Mouse (Mus musculus): ENCODE measurements at regions not wholly inside any gene's neighbourhood (a gene's known extent, or its start where the extent isn't known, plus 50 kb on each side); places are given as distances from the start of the nearest gene placed in this dataset.
A peak's percentile ranks its signal among the peaks of the same experiment; 100 is the strongest.

GRCm38 (mm10) chr4:95360336-95360967 is 196.9 kb upstream of the Fggy start:
- 47% methylated on average over 3 of the region's 3 CpGs for WGBS
- H3K27ac ChIP-seq, result no peak overlapping the region
- no peak for ATAC-seq

GRCm38 (mm10) chr4:95364376-95365082 is 192.8 kb upstream of the Fggy start:
- Histone ChIP-seq H3K9me3 (no peaks in the 10 kb centered on the region), H3K4me3 (replicated peaks) (no peak overlapping the region), H3K4me1 (replicated peaks) (no peaks in the 10 kb centered on the region), H3K27me3 (replicated peaks) (no peaks in the 10 kb centered on the region), H3K27ac (no peak overlapping the region), H3K9ac (no peak overlapping the region), H3K36me3 (no peaks in the 10 kb centered on the region), H3K4me2 (replicated peaks) (no peak overlapping the region)
- WGBS, result 93% methylated on average over 4 of the region's 4 CpGs
- ATAC-seq, result no peak

More at GRCm38 (mm10) chr4:95360336-95360967, 196.9 kb upstream of the Fggy start:
- H3K9ac ChIP-seq, result no peak overlapping the region
- no peaks in the 10 kb centered on the region for H3K9me3 ChIP-seq
- no peaks in the 10 kb centered on the region for H3K4me1 ChIP-seq (replicated peaks)
- H3K4me2 ChIP-seq (replicated peaks), result no peak overlapping the region
- H3K4me3 ChIP-seq (replicated peaks), result no peak overlapping the region
- no peaks in the 10 kb centered on the region for H3K27me3 ChIP-seq (replicated peaks)
- H3K36me3 ChIP-seq, result no peaks in the 10 kb centered on the region

- ATAC-seq, result no peak
- no peaks in the 10 kb centered on the region for H3K27me3 ChIP-seq (replicated peaks)
- H3K4me3 ChIP-seq (replicated peaks), result no peak overlapping the region
- H3K4me1 ChIP-seq (replicated peaks), result 0 out of 2 replicates have a peak, but pooled peaks cover 4% of the 10 kb centered on the region
- no peak overlapping the region for H3K4me2 ChIP-seq (replicated peaks)
- WGBS, result 39% methylated on average over 5 of the region's 5 CpGs
- no peaks in the 10 kb centered on the region for H3K36me3 ChIP-seq
- H3K27ac ChIP-seq, result peak overlapping the region; percentile 45; the same call in 1 of the 2 replicates
- H3K9ac ChIP-seq, result no peak overlapping the region
- no peaks in the 10 kb centered on the region for H3K9me3 ChIP-seq
Observed at GRCm38 (mm10) chr4:95376386-95376785, 180.9 kb upstream of the Fggy start.

GRCm38 (mm10) chr4:95377222-95378134 is 179.8 kb upstream of the Fggy start:
- Histone ChIP-seq H3K4me3 (replicated peaks) (no peak overlapping the region), H3K4me2 (replicated peaks) (no peak overlapping the region), H3K4me1 (replicated peaks) (0 out of 2 replicates have a peak, but pooled peaks cover 4% of the 10 kb centered on the region), H3K36me3 (no peaks in the 10 kb centered on the region), H3K27me3 (replicated peaks) (no peaks in the 10 kb centered on the region), H3K9ac (no peak overlapping the region), H3K27ac (peak overlapping the region; percentile 66), H3K9me3 (no peaks in the 10 kb centered on the region)
- WGBS, result 39% methylated on average over 9 of the region's 9 CpGs
- peak; percentile 65 for ATAC-seq

- Histone ChIP-seq H3K4me2 (replicated peaks) (no peak overlapping the region), H3K4me3 (replicated peaks) (no peak overlapping the region), H3K4me1 (replicated peaks) (0 out of 2 replicates have a peak, but pooled peaks cover 4% of the 10 kb centered on the region), H3K27ac (no peak overlapping the region), H3K9me3 (no peaks in the 10 kb centered on the region), H3K9ac (no peak overlapping the region), H3K36me3 (no peaks in the 10 kb centered on the region), H3K27me3 (replicated peaks) (no peaks in the 10 kb centered on the region)
- no peak for ATAC-seq
- WGBS, result 99% methylated on average over 3 of the region's 3 CpGs
Observed at GRCm38 (mm10) chr4:95378645-95379044, 178.7 kb upstream of the Fggy start.

- WGBS, result 72% methylated on average over 8 of the region's 8 CpGs
- Histone ChIP-seq H3K9me3 (no peaks in the 10 kb centered on the region), H3K4me1 (replicated peaks) (peaks cover 7% of the 10 kb centered on the region), H3K36me3 (no peaks in the 10 kb centered on the region), H3K9ac (no peak overlapping the region), H3K4me3 (replicated peaks) (no peak overlapping the region), H3K27me3 (replicated peaks) (no peaks in the 10 kb centered on the region), H3K4me2 (replicated peaks) (no peak overlapping the region), H3K27ac (no peak overlapping the region)
- no peak for ATAC-seq
Observed at GRCm38 (mm10) chr4:95383216-95383892, 174.0 kb upstream of the Fggy start.

GRCm38 (mm10) chr4:95385552-95385951 is 171.8 kb upstream of the Fggy start:
- Histone ChIP-seq H3K27ac (peak overlapping the region; percentile 36), H3K4me2 (replicated peaks) (no peak overlapping the region; the same call in 1 of the 2 replicates), H3K9ac (no peak overlapping the region), H3K27me3 (replicated peaks) (no peaks in the 10 kb centered on the region), H3K4me3 (replicated peaks) (no peak overlapping the region), H3K9me3 (no peaks in the 10 kb centered on the region), H3K36me3 (no peaks in the 10 kb centered on the region), H3K4me1 (replicated peaks) (peaks cover 11% of the 10 kb centered on the region)
- 16% methylated on average over 7 of the region's 7 CpGs for WGBS
- peak; percentile 75 for ATAC-seq

- ATAC-seq, result no peak
- H3K27ac ChIP-seq, result no peak overlapping the region
- peaks cover 11% of the 10 kb centered on the region for H3K4me1 ChIP-seq (replicated peaks)
- H3K36me3 ChIP-seq, result no peaks in the 10 kb centered on the region
- WGBS, result 31% methylated on average over 2 of the region's 2 CpGs
- H3K4me2 ChIP-seq (replicated peaks), result no peak overlapping the region
- H3K9me3 ChIP-seq, result no peaks in the 10 kb centered on the region
- no peak overlapping the region for H3K9ac ChIP-seq
- H3K27me3 ChIP-seq (replicated peaks), result no peaks in the 10 kb centered on the region
- H3K4me3 ChIP-seq (replicated peaks), result no peak overlapping the region
Observed at GRCm38 (mm10) chr4:95386021-95386420, 171.3 kb upstream of the Fggy start.

- H3K9ac ChIP-seq, result no peak overlapping the region
- H3K36me3 ChIP-seq, result no peaks in the 10 kb centered on the region
- H3K9me3 ChIP-seq, result no peaks in the 10 kb centered on the region
- no peak overlapping the region for H3K4me3 ChIP-seq (replicated peaks)
- no peak overlapping the region for H3K4me2 ChIP-seq (replicated peaks)
- ATAC-seq, result no peak
- no peak overlapping the region for H3K27ac ChIP-seq
- WGBS, result 51% methylated on average over 3 of the region's 3 CpGs
- peaks cover 11% of the 10 kb centered on the region for H3K4me1 ChIP-seq (replicated peaks)
- no peaks in the 10 kb centered on the region for H3K27me3 ChIP-seq (replicated peaks)
Observed at GRCm38 (mm10) chr4:95388556-95388955, 168.8 kb upstream of the Fggy start.

GRCm38 (mm10) chr4:95389647-95390046 is 167.7 kb upstream of the Fggy start:
- WGBS, result 42% methylated on average over 2 of the region's 2 CpGs
- no peak overlapping the region for H3K4me2 ChIP-seq (replicated peaks)
- no peak overlapping the region for H3K9ac ChIP-seq
- peak; percentile 74 for ATAC-seq
- no peaks in the 10 kb centered on the region for H3K9me3 ChIP-seq
- H3K4me3 ChIP-seq (replicated peaks), result no peak overlapping the region
- no peak overlapping the region for H3K27ac ChIP-seq
- no peaks in the 10 kb centered on the region for H3K27me3 ChIP-seq (replicated peaks)
- H3K36me3 ChIP-seq, result no peaks in the 10 kb centered on the region
- peaks cover 11% of the 10 kb centered on the region for H3K4me1 ChIP-seq (replicated peaks)

- H3K4me3 ChIP-seq (replicated peaks), result no peak overlapping the region
- H3K4me1 ChIP-seq (replicated peaks), result peaks cover 5% of the 10 kb centered on the region
Observed at GRCm38 (mm10) chr4:95390549-95390948, 166.8 kb upstream of the Fggy start.

GRCm38 (mm10) chr4:95395746-95396145 is 161.6 kb upstream of the Fggy start:
- no peak overlapping the region for H3K4me2 ChIP-seq (replicated peaks)
- H3K27ac ChIP-seq, result no peak overlapping the region
- no peaks in the 10 kb centered on the region for H3K4me1 ChIP-seq (replicated peaks)
- no peak overlapping the region for H3K9ac ChIP-seq
- no peaks in the 10 kb centered on the region for H3K36me3 ChIP-seq
- H3K27me3 ChIP-seq (replicated peaks), result no peaks in the 10 kb centered on the region
- 78% methylated on average over 3 of the region's 3 CpGs for WGBS
- no peaks in the 10 kb centered on the region for H3K9me3 ChIP-seq
- ATAC-seq, result no peak
- no peak overlapping the region for H3K4me3 ChIP-seq (replicated peaks)

More at GRCm38 (mm10) chr4:95390549-95390948, 166.8 kb upstream of the Fggy start:
- Histone ChIP-seq H3K9ac (no peak overlapping the region), H3K4me2 (replicated peaks) (no peak overlapping the region), H3K36me3 (no peaks in the 10 kb centered on the region), H3K27me3 (replicated peaks) (no peaks in the 10 kb centered on the region), H3K27ac (no peak overlapping the region), H3K9me3 (no peaks in the 10 kb centered on the region)
- no peak for ATAC-seq
